Mouse (Mus musculus) olfactory bulb, adult 2 months (tissue): ENCODE measurements around the gene Ctbp1.

ENCODE experiments used
- CTCF ChIP-seq: fragments of 200-500 bp; IDR thresholded peaks from 2 replicates; pipeline ENCODE4 v1.5.1; 2012; ENCODE audit warnings: low read depth, mild to moderate bottlenecking, low read length, moderate library complexity; ENCODE audit not compliant: insufficient read depth
- POLR2A ChIP-seq: fragments of 200-500 bp; IDR thresholded peaks from 2 replicates; pipeline ENCODE4 v1.6.1; 2012; ENCODE audit warnings: mild to moderate bottlenecking, low read depth, low read length, moderate library complexity; ENCODE audit not compliant: insufficient read depth

DNA sequence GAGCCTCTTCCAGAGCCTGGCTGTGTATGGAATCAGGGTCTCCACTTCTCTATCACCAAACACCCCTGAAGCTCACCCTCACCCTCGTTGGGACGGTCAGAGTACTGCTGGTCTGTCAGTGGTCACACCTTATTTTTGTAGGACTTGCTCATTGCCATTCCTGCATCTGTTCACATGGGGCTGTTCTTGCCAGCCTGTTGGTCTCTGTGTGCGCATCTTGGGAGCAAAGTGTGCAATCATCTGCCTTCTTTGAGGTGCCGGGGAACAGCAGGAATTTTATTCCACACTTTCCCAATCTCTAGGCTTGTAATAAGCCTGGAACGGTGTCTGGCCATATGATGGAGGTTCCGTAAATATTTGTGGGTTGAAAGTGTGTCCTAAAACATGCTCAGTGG is 71.6 kb downstream of the Ctbp1 start:
- no peak for TF ChIP-seq CTCF
- TF ChIP-seq POLR2A = no peak
